8 mouse cellular contexts compared by ENCODE assay signal in the genomic region with DNA sequence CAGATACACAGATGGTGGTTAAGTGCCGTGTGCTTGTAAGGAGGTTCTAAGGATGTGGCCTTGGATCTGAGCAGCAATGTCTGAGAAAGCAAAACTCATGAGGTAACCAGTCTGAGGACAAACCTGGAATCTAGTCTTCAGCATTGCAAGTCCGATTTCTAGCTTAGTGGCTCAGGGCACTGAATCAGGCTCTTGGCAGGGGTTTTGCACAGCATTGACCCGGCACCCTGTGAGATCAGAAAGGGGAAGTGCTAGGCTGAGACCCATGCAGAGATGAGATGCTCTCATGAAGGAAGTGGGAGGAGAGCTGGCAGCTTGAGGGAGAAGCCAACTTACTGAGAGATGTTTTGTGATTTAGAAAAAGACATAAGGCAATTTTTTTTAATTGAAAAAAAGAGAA.
DNase-seq lines count a peak whose midpoint lies in the region; ATAC-seq and TF ChIP-seq lines count a peak whose summit lies in the region.
"Had no signal": no experiment of that assay in that cellular context is flagged by ENCODE, and none has a peak within 500 bp of the region (broad histone marks: within the 10 kb centered on the region; RNA-seq: fewer than 3 reads in every experiment).

No protein-coding gene starts in this region.

- peaks cover 40% of the 10 kb centered on the region for H3K4me1 ChIP-seq in liver, embryonic 13.5 days (replicated peaks)
- H3K4me1 ChIP-seq in liver, embryonic 12.5 days, result peaks cover 47% of the 10 kb centered on the region
- H3K4me1 ChIP-seq in kidney, postnatal 0 days (replicated peaks; ENCODE audit: insufficient read depth, low read length), result peaks cover 20% of the 10 kb centered on the region; the same call in 1 of the 2 replicates

- no peaks in the 10 kb centered on the region for H3K9me3 ChIP-seq in liver, embryonic 13.5 days (replicated peaks)
- H3K9me3 ChIP-seq in liver, embryonic 12.5 days (replicated peaks), result no peaks in the 10 kb centered on the region
- H3K9me3 ChIP-seq in kidney, postnatal 0 days (replicated peaks; ENCODE audit: low read length), result no peaks in the 10 kb centered on the region
- H3K9me3 ChIP-seq: limb, embryonic 12.5 days had no signal

- WGBS in liver, embryonic 13.5 days (ENCODE audit: insufficient replicate concordance), result 38% methylated on average over 3 of the region's 3 CpGs
- 31% methylated on average over 3 of the region's 3 CpGs for WGBS in liver, embryonic 12.5 days (ENCODE audit: insufficient replicate concordance)
- 59% methylated on average over 3 of the region's 3 CpGs for WGBS in kidney, postnatal 0 days

- no peak for TF ChIP-seq CTCF in kidney, postnatal 0 days (IDR thresholded peaks at IDR 0.05; ENCODE audit: low read depth)

- no peak overlapping the region for H3K9ac ChIP-seq in liver, embryonic 13.5 days
- no peak overlapping the region for H3K9ac ChIP-seq in liver, embryonic 12.5 days
- H3K9ac ChIP-seq in kidney, postnatal 0 days (ENCODE audit: low read depth, low read length), result no peak overlapping the region

- H3K4me3 ChIP-seq in liver, embryonic 13.5 days (replicated peaks), result no peak overlapping the region
- no peak overlapping the region for H3K4me3 ChIP-seq in liver, embryonic 12.5 days
- H3K4me3 ChIP-seq in kidney, postnatal 0 days (replicated peaks; ENCODE audit: low read depth, low read length), result no peak overlapping the region

- no peak for ATAC-seq in liver, embryonic 13.5 days (ENCODE audit: low read depth)
- no peak for ATAC-seq in liver, embryonic 12.5 days
- ATAC-seq in kidney, postnatal 0 days (replicated peaks; ENCODE audit: low FRiP score, low read depth), result no peak

- no peak overlapping the region for H3K4me2 ChIP-seq in liver, embryonic 13.5 days
- H3K4me2 ChIP-seq in liver, embryonic 12.5 days, result no peak overlapping the region
- no peak overlapping the region for H3K4me2 ChIP-seq in kidney, postnatal 0 days (ENCODE audit: low read length)

- H3K27me3 ChIP-seq in liver, embryonic 13.5 days, result no peaks in the 10 kb centered on the region
- H3K27me3 ChIP-seq in liver, embryonic 12.5 days (replicated peaks), result no peaks in the 10 kb centered on the region
- H3K27me3 ChIP-seq in kidney, postnatal 0 days (ENCODE audit: insufficient read depth, low read length), result no peaks in the 10 kb centered on the region

- no peak for DNase-seq in liver, embryonic 13.5 days
- DNase-seq in fibroblast of lung, adult 2 months (ENCODE audit: low read depth), result peak; percentile 62
- peak; percentile 62 for DNase-seq in kidney, postnatal 0 days (ENCODE audit: low spot score)
- peak; percentile 45 to 69 for DNase-seq in spleen, postnatal 4 days (ENCODE audit: low spot score in 2 of 2)
- no peak for DNase-seq in frontal cortex, postnatal 14 days (ENCODE audit: low spot score in 2 of 2)
- no peak for DNase-seq in urinary bladder, adult 18-20 months (ENCODE audit: low spot score in 2 of 2)

- peak overlapping the region; percentile 43; the same call in 1 of the 2 replicates for H3K27ac ChIP-seq in liver, embryonic 13.5 days
- no peak overlapping the region for H3K27ac ChIP-seq in liver, embryonic 12.5 days
- H3K27ac ChIP-seq in kidney, postnatal 0 days, result peak overlapping the region; percentile 67

- no peaks in the 10 kb centered on the region for H3K36me3 ChIP-seq in liver, embryonic 13.5 days
- H3K36me3 ChIP-seq in liver, embryonic 12.5 days, result no peaks in the 10 kb centered on the region
- H3K36me3 ChIP-seq in kidney, postnatal 0 days (ENCODE audit: insufficient read depth, low read length), result no peaks in the 10 kb centered on the region
- H3K36me3 ChIP-seq: limb, embryonic 12.5 days had no signal

Comparison
In these comparisons a context has a peak if more than half of its experiments do, and no peak if none do; other contexts are left out.
1. DNase-seq: peak in fibroblast of lung, adult 2 months (single experiment), kidney, postnatal 0 days (single experiment) and spleen, postnatal 4 days (2 of 2); none in liver, embryonic 13.5 days (single experiment), frontal cortex, postnatal 14 days (0 of 2) and urinary bladder, adult 18-20 months (0 of 2).